Mouse (Mus musculus): ENCODE data around the gene Stxbp6.
"Not testable (repeated sequence)": the region's sequence is repeated elsewhere in the genome, so short reads cannot be mapped to it uniquely, and the experiment has no call there.

Stxbp6 gene

DNA sequence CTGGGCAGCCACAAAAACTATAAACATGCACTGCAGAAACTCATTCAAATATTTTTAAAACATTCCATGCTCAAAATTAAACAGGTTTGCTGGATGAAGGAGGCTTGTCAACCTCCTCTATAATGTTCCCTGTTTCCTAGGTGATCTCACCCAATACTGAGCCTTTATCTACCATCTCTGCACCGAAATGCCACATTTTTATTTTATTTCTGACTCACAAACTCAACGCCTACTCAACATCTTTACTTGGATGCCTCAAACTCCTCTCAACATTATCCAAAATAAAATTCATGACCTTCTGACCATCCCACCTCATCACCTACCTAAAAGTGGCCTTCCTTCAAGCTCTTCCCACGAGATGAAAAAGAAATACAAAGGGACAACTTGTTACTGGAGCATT, 18.1 kb downstream of the Stxbp6 start:
- no peak for DNase-seq (ENCODE audit: low spot score)

DNA sequence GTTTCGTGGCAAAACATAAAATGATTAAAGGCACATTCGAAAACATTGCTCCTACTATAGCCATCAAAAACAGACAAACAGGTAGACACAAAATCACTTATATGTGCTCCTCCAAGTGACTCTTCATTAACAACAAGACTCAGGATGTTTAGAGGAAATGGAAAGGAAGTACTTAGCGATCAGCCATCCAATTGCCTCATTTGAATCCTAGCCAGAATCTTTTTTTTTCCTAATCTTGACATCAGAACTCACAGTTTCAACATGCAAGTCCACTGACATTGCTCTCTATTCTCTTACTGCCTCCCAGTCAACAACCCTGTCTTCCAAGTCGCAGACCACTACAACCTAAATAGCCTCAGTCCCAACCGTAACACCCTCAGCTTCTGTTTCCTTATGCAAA, 21.2 kb downstream of the Stxbp6 start:
- DNase-seq (ENCODE audit: low spot score): no peak

DNA sequence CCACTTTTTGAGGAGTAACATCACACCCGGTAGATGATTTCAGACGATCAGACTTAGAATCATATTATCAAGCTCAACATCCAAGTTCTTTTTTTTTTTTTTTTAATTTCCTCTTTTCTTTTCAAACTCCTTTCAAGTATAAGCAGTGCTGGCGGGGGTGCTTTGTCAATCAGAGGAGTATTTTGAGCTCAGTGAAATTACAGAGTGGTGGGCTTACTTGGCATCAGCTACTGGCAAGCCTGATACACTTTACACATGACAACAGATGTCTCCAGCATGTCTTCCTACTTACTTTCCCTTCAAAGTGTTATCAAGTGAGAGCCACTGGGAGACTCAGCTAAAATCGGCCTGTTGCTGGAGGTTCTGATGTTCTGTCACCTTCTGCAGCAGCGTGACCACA, 21.6 kb downstream of the Stxbp6 start:
- no peak for DNase-seq (ENCODE audit: low spot score)

DNA sequence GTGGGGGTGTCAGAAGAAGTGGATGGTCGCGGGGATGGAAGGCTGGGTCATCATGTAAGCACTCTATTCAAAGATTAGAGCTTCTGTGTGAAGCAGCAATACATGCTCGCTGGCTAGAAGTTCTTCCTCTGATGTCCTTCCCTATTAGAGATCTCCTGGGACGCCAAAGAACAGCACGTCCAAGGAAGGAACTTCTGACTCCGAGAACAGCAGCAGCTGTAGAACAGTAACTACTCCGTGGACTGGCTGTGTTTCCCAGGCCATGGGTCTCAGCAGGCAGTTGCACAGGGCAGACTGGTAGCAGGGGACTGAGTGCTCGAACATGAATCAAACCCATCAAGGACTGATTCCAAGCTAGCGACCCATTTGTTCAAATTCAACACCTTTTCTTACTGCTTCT, 24.6 kb downstream of the Stxbp6 start:
- no peak for DNase-seq (ENCODE audit: low spot score)

- DNase-seq (ENCODE audit: low spot score): not testable (repeated sequence)
Observed at GRCm38 (mm10) chr12:45047711-45048110, 26.8 kb downstream of the Stxbp6 start.

GRCm38 (mm10) chr12:45047172-45047571, 27.3 kb downstream of the Stxbp6 start:
- DNase-seq (ENCODE audit: low spot score): no peak

- no peak for DNase-seq (ENCODE audit: low spot score)
Observed at GRCm38 (mm10) chr12:45044581-45044980, 29.9 kb downstream of the Stxbp6 start.

DNA sequence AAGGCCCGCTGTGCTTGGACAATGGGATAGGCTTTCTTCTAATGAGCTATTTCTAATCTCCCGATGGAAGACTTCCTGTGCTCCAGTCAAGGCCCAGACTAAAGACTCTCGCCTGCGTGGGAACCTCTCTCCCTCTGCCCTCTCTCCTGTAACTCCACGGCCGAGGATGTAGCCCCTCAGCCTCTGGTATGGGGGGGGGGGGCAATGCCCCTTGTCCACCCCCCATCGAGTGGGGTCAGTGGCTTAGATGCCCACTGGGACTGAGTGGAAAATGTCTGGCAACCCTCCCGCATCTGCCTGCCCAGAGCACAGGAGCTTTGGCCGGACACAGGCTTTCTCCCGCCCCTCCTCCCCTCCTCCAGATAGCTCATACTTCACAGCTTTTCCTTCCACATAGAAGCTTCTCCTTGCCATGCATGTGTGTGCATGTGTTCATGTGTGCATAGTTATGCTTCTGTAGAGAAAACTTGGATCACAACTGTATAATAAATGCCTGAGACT, 31.9 kb downstream of the Stxbp6 start:
- DNase-seq (ENCODE audit: low spot score): no peak

- DNase-seq (ENCODE audit: low spot score): no peak
Observed at GRCm38 (mm10) chr12:45037496-45037895, 37.0 kb downstream of the Stxbp6 start.

DNA sequence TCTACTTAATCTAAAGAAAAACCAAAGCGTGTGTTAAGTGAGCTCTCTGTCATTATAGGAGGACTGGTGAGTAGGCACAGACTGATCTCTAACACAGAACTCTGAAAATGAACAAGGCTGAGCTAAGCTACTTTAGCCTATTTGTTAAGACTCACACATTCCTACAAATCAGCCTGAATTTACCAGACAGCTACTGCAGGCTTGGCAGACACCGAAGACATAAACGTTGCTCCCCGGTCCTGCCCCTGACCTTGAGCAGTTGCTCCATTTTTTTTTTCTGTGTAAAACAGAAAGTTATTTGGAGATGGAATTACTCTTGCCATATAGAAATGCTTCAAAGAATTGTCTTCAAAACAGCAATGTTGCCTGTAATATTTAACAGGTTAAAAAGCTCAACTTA, 37.4 kb downstream of the Stxbp6 start:
- no peak for DNase-seq (ENCODE audit: low spot score)

DNA sequence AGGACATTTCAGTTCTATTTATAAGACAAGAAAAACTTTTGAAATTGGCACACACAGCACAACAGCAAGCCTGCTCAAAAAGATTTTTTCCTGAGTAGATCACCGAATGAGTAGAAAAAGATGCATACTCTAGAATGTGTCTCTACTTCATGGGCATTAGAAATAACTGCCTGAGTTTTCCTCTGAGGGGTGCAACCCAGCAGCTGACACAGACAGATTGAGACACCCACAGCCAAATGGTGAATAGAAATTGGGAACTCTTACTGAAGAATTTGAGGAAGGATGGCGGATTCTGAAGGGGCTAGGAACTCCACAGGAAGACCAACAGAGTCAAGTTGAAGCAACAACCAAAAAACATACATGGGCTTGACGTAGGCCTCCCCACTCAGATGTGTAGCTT, 43.8 kb downstream of the Stxbp6 start:
- DNase-seq (ENCODE audit: low spot score): no peak

- no peak for DNase-seq (ENCODE audit: low spot score)
Observed at GRCm38 (mm10) chr12:45026347-45026746, 48.2 kb downstream of the Stxbp6 start.

DNA sequence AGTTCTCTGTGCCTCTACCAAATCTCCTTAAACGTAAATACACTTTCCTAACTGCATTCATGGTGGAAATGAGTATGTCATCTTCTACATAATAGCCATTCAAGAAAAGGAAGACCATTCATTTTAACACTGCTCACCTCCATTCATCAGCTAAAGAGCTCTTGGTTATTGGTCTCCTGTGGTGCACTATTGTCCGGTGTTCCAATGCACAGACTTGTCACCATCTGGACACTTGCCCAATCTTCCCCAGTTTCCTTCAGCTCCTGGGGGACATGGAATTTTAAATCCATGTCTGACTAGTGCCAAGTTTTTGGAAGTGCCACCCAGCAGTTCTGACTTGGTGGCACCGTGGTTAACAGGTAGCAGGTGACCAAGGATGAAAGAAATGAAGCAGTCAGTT, 54.5 kb downstream of the Stxbp6 start:
- DNase-seq (ENCODE audit: low spot score): no peak

GRCm38 (mm10) chr12:45019059-45019822, 55.3 kb downstream of the Stxbp6 start:
- DNase-seq (ENCODE audit: low spot score): no peak

DNA sequence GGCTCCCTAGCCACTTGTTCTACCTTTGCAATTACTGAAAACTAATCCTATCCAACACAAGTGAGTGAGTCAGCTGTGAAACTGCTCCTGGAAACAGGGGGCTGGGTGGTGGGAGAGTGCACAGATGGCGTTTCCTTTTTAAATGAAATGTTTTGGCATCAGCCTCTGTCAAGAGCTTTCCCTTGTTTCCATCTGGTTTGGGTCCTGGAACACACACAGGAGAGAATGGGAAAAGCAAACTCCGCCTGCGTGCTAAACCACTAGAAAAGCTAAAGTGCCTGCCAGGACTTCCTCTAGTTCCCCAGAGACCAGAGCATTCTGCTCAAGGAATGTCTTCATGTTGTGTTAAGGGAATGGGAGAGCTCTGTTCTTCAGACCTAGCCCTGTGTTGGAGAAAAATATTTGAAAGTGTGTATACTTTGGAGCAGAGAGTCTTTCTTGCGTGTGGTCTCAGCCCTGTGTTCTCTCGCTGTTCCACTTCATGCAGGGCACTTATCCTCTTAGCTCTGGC, 61.2 kb downstream of the Stxbp6 start:
- no peak for DNase-seq (ENCODE audit: low spot score)

DNA sequence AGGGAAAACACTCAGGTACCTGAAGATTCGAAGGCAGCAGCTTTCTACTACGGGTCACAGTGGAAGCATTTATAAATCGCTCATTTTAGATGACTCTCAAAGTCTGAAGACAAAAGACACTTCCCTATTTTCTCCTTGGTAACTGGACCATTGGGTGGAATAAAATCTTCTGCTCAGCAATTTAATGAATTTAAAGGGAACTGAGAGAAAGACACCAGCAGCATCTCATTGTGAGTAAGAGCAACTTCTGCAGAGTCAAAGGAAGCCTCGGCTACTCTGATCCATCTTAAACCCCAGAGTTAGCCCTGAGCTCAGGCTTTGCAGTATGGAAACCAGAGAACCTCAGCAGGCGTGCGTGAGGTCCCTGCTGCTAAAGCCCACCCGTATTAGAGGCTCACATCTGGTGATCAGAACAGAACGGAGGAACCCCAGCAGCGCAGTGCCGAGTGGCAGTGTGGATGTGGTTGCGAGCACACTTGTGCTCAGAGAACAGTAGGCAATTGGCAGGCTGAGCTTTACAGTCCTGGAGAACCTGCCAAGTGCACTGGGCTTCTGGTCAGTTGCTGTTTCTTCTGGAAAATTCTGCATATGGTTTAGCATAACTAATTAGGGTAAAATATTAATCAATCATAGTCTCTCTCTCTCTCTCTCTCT, 62.9 kb downstream of the Stxbp6 start:
- no peak for DNase-seq (ENCODE audit: low spot score)

- no peak for DNase-seq (ENCODE audit: low spot score)
Observed at GRCm38 (mm10) chr12:45011006-45011405, 63.5 kb downstream of the Stxbp6 start.

GRCm38 (mm10) chr12:45009984-45010611, 64.4 kb downstream of the Stxbp6 start:
- no peak for DNase-seq (ENCODE audit: low spot score)

DNA sequence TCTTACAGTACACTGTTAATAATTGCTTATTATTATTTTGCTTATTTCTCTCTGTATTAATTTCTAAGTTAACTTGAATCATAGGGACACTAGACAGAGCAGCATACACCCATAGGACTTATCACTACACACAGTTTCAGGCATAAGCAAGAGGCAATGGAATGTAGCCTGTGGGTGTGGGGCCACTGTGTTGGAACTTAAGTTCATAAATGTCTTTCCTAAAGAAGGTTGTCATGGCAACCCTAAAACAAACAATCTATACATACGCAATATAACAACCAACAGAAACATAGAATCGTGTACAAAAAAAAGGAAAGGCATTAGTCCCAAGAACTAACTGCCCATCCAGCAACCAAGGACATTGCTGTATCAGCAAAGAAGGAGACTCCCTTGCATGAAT, 67.9 kb downstream of the Stxbp6 start:
- DNase-seq (ENCODE audit: low spot score): no peak

DNA sequence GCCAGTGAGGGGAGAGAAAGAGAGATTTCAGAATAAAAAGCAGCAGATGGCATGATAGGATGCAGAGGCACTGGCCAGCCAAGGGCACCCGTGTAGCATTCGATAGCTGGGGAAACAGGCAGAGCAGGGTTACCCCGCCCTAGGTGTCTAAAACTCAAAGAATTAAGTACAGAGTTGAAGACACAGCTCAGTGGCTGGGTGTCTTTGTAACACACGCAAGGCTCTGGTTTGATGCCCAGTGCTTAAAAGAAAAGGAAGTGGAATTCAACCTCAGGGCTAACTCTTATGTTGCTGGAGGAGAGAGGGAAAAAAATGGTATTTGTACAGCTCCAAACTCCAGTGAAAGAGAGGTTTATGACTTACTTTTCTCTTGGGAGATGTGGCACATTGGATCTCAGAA, 68.5 kb downstream of the Stxbp6 start:
- no peak for DNase-seq (ENCODE audit: low spot score)

DNA sequence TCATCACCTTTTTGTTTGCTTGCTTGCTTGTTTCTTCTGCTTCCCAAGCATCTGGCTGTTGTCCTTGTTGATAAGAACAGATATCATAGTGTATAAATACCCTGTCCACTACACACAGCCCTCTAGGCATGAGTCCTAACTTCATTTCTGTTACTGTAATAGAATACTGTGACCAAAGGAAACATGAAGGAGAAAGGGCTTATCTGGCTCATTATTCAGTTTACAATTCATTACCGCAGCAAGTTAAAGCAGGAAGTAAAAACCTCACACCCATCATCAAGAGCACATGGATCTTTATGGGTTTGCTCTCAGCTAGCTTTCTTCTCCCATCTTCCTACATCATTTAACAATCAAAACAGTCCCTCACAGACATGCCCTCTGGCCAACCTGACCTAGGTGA, 72.5 kb downstream of the Stxbp6 start:
- DNase-seq (ENCODE audit: low spot score): no peak

- no peak for DNase-seq (ENCODE audit: low spot score)
Observed at GRCm38 (mm10) chr12:44997422-44997821, 77.1 kb downstream of the Stxbp6 start.

DNA sequence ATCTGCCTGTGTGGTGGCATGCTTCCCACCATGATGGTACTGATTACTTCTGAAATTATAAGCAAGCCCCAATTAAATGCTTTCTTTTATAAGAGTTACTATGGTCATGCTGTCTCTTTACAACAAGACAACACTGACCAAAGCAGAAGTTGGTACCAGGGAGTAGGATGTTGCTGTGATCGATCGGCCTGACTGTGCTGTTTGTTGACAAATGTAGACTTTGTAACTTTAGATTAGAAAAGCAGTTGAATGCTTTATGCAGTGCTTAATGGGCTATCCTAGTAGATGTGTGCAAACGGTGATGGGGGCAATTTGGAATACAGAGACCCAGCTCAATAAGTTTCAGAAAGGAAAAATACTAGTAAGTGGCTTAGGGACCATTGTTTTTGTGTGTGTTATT, 77.6 kb downstream of the Stxbp6 start:
- no peak for DNase-seq (ENCODE audit: low spot score)

Measured in ovary, adult 18-20 months (tissue).